Mouse (Mus musculus) neural tube, embryonic 14.5 days (tissue): Measurements from ENCODE around the gene Gm3460. TPM values are rescaled to one million over a fixed set of nuclear protein-coding genes. Genes with fewer than 3 reads are reported as not detected.
"Not testable (repeated sequence)": the region's sequence is repeated elsewhere in the genome, so short reads cannot be mapped to it uniquely, and the experiment has no call there.

Source experiments
- ATAC-seq: fragments of 200-750 bp; cut with Nextera tagmentation; 2 replicates; pipeline ENCODE4 v1.8.0; 2017; ENCODE audit warnings: low read depth, mild to moderate bottlenecking, moderate TSS enrichment, moderate library complexity
- H3K27ac ChIP-seq: fragments of 300-500 bp; sonication (generic); 2 replicates; pipeline ENCODE4 v1.5.1; 2014; ENCODE audit warnings: low read depth, mild to moderate bottlenecking, control low read depth, low read length, moderate library complexity, mixed read lengths
- H3K27me3 ChIP-seq: fragments of 300-500 bp; sonication (generic); 2 replicates; pipeline ENCODE4 v1.6.1; 2014; ENCODE audit warnings: low read length; ENCODE audit not compliant: control insufficient read depth, insufficient read depth
- H3K36me3 ChIP-seq: fragments of 300-500 bp; sonication (generic); 2 replicates; pipeline ENCODE4 v1.6.1; 2014; ENCODE audit warnings: low read length, mixed read lengths; ENCODE audit not compliant: control insufficient read depth, insufficient read depth
- H3K4me1 ChIP-seq: fragments of 300-500 bp; sonication (generic); 2 replicates; pipeline ENCODE4 v1.6.1; 2014; ENCODE audit warnings: low read length; ENCODE audit not compliant: control insufficient read depth, insufficient read depth
- H3K4me2 ChIP-seq: fragments of 300-500 bp; sonication (generic); 2 replicates; pipeline ENCODE4 v1.6.1; 2014; ENCODE audit warnings: mild to moderate bottlenecking, low read depth, low read length, control low read depth
- H3K4me3 ChIP-seq: fragments of 300-500 bp; sonication (generic); 2 replicates; pipeline ENCODE4 v1.5.1; 2014; ENCODE audit warnings: low read depth, low read length, control low read depth, mixed read lengths
- H3K9ac ChIP-seq: fragments of 300-500 bp; sonication (generic); replicated peaks from 2 replicates; pipeline ENCODE4 v1.6.1; 2014; ENCODE audit warnings: low read depth, mild to moderate bottlenecking, control low read depth, low read length, mixed read lengths
- H3K9me3 ChIP-seq: fragments of 300-500 bp; sonication (generic); 2 replicates; pipeline ENCODE4 v1.6.1; 2016; ENCODE audit warnings: low read length; ENCODE audit not compliant: control insufficient read depth
- WGBS: fragments of 180-500 bp; shearing (Covaris S2); extraction: QIAGEN DNeasy Blood & Tissue Kit; methylation state at CpG from one replicate; pipeline ENCODE4 v1.1.7; 2014; 5-methylcytosine and 5-hydroxymethylcytosine counted together
- polyA plus RNA-seq: library from polyadenylated mRNA; unstranded; fragments of >200 nt; fragmentation: Nextera tagmentation; extraction: Ambion mirVana; gene quantifications from 2 replicates; pipeline ENCODE4 v1.2.1, GENCODE M21; 2014

Gene Gm3460
- polyA plus RNA-seq: 0.78 TPM in 1 of 2 replicates, not detected in the other

DNA sequence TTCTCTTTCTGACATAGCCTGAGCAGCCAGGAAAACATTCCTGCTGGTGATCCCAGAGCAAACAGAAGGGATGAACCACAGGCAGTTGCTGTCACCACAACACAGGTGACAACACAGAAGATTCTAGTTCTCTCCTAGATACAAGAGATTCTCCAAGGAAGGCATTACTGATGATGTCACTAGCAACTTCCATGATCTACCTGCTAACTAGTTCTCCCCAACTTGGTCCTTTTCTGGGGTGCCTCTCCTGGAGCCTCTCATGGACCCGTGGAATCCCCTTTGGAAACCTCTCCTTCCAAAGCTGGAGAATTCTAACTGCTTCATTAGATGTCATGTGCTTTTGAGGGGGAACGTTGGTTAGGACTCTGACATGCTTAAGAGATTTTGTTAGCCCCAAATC lies at the start of gene Gm3460:
Gene Gm3460, minus strand, starts transcription at position 101 of the 400 bp plus-strand sequence.
- H3K4me2 ChIP-seq, H3K27me3 ChIP-seq, H3K27ac ChIP-seq, H3K9ac ChIP-seq, H3K36me3 ChIP-seq, H3K4me3 ChIP-seq, H3K4me1 ChIP-seq, H3K9me3 ChIP-seq, ATAC-seq: not testable (repeated sequence)
- 50% methylated on average over 1 of the region's 2 CpGs for WGBS

DNA sequence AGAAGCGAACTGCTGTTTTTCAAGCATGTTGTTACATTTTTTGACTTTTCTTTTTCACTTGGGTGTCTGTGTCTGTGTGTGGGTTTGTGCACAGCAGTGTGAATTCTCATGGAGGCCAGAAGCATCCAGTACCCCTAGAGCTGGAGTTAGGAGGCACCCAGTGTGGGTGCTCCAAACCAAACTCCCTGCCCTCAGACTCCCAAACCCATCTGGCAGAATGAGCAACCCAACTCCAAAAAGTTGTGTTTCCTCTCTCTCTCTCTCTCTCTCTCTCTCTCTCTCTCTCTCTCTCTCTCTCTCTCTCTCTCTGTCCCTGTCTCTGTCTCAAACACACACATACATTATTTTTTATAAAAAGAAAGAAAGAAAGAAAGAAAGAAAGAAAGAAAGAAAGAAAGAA lies 15.8 kb downstream of the Gm3460 start:
- not testable (repeated sequence) for H3K9ac ChIP-seq, H3K4me2 ChIP-seq, H3K36me3 ChIP-seq, H3K4me1 ChIP-seq, H3K27ac ChIP-seq, H3K27me3 ChIP-seq, H3K9me3 ChIP-seq, ATAC-seq, H3K4me3 ChIP-seq
- no CpG with 5 or more reads among the region's 1 CpGs for WGBS

DNA sequence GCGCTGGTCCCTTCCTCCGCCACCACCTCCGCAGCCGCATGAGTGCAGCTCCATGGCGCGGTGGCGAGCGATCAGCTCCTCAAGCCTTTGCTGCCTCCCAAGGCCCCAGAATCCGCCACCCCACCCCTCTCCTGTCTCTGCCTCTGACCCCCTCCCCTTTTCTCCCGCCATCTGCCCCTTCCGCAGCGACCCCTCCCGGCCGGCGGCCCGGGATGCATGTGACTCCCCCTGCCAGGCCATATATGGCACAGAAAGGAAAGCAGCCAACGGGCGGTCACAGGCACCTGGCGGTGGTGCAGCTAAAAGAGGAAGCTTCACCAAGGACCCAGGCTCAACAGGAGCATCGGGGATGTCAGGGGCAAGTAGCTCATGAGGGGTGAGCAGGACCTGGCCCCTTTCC lies 17.2 kb downstream of the Gm3460 start:
- Histone ChIP-seq H3K4me2 (peak overlapping the region; percentile 57), H3K4me3 (peak overlapping the region; percentile 26)
- H3K9ac ChIP-seq, H3K27ac ChIP-seq, ATAC-seq, H3K36me3 ChIP-seq, H3K4me1 ChIP-seq, H3K9me3 ChIP-seq, H3K27me3 ChIP-seq: not testable (repeated sequence)
- WGBS: 5% methylated on average over 8 of the region's 20 CpGs

DNA sequence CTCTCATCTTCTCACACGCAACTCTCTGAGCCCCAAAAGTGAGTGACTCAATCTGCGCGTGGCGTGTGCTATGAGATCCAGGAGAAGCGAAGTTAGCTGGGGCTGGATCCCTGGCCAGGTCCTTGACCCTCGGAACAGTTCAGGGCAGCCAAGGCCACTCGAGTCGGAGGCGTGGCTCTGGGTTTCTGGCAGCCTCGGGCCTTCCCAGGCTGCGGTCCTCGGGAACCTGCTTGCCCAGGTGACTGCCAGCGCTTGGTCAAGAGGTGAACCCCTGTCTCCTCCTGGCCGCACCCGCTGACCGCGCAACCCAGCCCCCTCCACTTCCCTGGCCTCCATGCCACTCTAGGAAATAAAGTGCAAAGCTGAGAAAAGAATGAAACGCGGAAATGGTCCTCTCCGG lies 17.7 kb downstream of the Gm3460 start:
- ATAC-seq, H3K36me3 ChIP-seq, H3K9ac ChIP-seq, H3K4me1 ChIP-seq, H3K27me3 ChIP-seq, H3K27ac ChIP-seq, H3K9me3 ChIP-seq: not testable (repeated sequence)
- WGBS: 11% methylated on average over 15 of the region's 20 CpGs
- Histone ChIP-seq H3K4me2 (peak overlapping the region; percentile 57), H3K4me3 (peak overlapping the region; percentile 26)

DNA sequence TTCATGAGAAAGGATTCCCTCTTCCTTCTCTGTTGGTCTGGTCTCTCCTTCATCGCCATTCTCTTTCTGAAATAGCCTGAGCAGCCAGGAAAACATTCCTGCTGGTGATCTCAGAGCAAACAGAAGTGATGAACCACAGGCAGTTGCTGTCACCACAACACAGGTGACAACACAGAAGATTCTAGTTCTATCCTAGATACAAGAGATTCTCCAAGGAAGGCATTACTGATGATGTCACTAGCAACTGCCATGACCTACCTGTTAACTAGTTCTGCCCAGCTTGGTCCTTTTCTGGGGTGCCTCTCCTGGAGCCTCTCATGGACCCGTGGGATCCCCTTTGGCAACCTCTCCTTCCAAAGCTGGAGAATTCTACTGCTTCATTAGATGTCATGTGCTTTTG lies 31.7 kb downstream of the Gm3460 start, which contains the start of gene Gm3629:
Gene Gm3629, minus strand, starts transcription at position 101 of the 400 bp plus-strand sequence.
- ATAC-seq, H3K4me2 ChIP-seq, H3K4me1 ChIP-seq, H3K27ac ChIP-seq, H3K4me3 ChIP-seq, H3K36me3 ChIP-seq, H3K9me3 ChIP-seq, H3K27me3 ChIP-seq, H3K9ac ChIP-seq: not testable (repeated sequence)
- 67% methylated on average over 1 of the region's 2 CpGs for WGBS

Other genes starting within 250 kb of the Gm3460 start
- not detected in 2 replicates for gene Gm16440, start 232.1 kb downstream of the Gm3460 start, polyA plus RNA-seq
- 6.6 and 8.6 TPM in 2 replicates for gene Gm3591, start 209.9 kb downstream of the Gm3460 start, polyA plus RNA-seq
- gene Gm3594, start 177.8 kb downstream of the Gm3460 start, polyA plus RNA-seq: not detected in 2 replicates
- not detected in 2 replicates for gene Gm8356, start 85.1 kb downstream of the Gm3460 start, polyA plus RNA-seq
- gene Gm3629, start 31.8 kb downstream of the Gm3460 start, polyA plus RNA-seq: 0.53 and 1.6 TPM in 2 replicates
- gene Gm10251, start 61.8 kb upstream of the Gm3460 start, polyA plus RNA-seq: not detected in 2 replicates
- not detected in 2 replicates for gene Gm8050, start 97.8 kb upstream of the Gm3460 start, polyA plus RNA-seq
- 17.7 and 19.6 TPM in 2 replicates for gene Gm3636, start 119.9 kb upstream of the Gm3460 start, polyA plus RNA-seq
- gene Gm8362, start 152.0 kb upstream of the Gm3460 start, polyA plus RNA-seq: not detected in 2 replicates
- gene Gm3642, start 217.9 kb upstream of the Gm3460 start, polyA plus RNA-seq: not detected in 2 replicates